Mouse (Mus musculus) gastrocnemius, adult 8-10 months (tissue): ENCODE data around the gene Mlx. TPM values are rescaled to one million over a fixed set of nuclear protein-coding genes. Genes with fewer than 3 reads are reported as not detected.

Source experiments
- DNase-seq, 2 experiments: peaks; one replicate each; pipeline ENCODE4 v3.0.0; 2022; ENCODE audit warnings: low spot score in 2 of 2
- total RNA-seq, 4 experiments: library from RNA; stranded (reverse); gene quantifications; 2 replicates each; pipeline ENCODE4 v1.2.4; 2022

The Mlx gene
- 10 to 100 TPM in 2 of 4 experiments, 1 to 10 TPM in 2; 8.0 to 12.3 (median 9.4) TPM for total RNA-seq

DNA sequence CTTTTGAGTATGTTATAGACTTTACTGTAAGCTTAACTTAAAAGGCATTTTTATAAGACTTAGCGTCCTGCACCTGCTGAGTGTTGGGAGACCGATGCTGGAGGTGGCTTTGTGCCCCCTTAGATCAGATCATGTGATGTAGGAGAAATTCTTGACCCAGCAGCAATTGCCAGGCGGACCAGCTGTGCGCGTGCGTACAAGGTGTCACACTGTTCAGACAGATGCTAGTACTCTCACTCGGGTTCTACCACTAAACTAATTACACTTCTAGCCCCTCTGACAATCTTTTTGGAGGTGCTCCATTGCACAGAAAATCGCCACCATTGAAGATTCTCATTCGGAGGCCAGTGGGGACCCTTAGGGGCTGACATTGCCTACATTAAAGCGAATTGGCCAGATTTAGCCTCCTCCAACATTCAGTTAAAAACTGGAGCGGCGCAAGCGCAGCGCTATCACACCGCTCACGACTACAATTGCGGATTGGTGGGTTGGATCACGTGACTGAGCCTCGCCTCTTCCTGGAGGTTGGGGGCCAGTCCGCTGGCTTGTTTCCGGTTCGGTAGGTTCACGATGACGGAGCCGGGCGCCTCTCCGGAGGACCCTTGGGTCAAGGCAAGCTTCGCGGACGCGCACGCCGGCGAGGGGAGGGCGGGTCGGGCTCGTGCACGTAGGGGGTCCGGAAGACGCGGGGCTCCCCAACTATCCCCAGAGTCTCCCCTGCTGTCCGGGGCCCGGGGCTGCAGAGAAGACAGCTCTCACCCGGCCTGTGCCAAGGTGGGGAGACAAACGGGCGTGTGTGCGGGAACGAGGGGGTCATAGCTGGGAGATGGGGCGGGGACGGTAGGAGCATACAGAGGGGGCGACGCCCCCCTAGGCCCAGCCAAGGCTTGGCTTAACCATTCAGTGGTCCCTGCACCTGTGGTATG is at the start of gene Mlx:
Gene Mlx (plus strand): TSS at position 522 of the 926 bp plus-strand sequence.
- peak; percentile 75 to 83 for DNase-seq

DNA sequence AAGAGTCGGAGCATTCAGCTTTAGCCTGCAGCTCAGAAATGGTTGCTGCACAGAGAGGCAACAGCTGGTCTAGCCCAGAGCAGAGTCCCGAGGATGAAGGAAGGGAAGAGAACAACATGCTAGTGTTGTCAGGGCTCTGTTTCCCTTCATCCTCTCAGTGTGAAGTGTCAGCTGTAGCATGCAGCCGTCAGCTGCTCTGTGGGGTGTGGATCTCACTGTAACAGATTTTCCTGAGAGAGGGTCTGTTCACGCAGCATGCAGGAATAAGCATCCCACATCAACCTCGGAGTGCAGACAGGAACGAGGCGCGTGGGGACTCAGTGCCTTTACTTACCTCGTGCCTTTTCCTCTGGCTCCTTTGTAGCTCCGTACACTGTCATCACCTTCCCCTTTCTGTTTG is 49.3 kb upstream of the Mlx start:
- no peak for DNase-seq

DNA sequence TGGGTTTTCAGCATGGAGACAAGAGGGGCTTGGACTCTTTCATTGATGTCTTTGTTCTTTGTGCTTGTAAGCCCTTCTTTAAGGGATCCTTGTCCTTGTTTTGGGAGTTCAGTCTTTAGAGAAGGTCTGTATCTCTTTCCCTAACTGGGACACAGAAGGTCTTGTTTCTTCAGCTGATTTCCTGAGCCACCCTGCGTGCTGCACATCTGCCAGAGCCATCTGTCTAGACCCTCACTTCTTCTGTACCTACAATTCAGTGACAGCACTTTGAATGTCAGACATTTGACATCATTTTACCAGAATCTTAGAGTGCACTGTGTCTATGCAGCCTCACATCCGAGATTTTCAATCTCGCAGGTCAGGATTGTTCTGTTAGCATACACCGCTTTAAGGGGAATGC is 41.3 kb upstream of the Mlx start:
- no peak for DNase-seq

DNA sequence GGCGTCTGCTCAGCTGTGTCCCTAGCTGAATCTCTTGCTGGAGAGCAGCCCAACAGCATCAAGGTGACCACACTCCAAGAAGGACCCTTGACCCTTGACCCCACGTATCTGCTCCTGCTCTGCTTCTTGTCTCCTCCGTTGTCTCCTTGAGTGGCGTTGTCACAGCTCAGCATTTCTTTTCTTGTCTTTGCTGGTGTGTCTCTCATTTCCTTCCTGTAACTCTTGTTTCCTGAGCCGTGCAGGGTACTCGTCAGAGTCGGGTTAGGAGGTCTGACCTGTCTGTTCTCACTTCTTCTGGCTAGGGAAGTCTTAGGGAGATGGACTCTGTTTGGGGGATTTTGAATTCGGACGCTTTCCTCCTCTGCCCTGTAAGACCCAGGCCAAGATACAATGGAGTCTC is 40.6 kb upstream of the Mlx start:
- no peak for DNase-seq

DNA sequence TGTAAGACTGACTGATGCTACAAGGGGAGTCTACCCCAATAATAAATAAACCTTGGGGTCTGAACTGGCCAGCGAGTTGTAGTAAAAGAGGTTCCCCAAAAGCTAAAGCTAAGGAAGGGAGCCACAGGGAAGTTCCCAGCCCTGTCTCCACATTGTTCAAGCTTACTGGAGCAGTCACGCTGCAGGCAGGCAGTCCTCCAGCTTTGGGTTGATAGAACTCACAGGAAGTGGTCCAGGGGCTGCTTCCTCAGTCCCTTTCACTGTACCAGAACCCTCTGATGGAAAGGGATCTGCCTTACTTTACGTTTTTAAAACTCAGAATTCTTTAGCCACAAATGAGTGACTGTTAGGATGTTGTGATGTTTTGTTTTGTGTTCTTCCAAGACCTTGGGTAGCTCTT is 39.6 kb upstream of the Mlx start:
- no peak for DNase-seq

DNA sequence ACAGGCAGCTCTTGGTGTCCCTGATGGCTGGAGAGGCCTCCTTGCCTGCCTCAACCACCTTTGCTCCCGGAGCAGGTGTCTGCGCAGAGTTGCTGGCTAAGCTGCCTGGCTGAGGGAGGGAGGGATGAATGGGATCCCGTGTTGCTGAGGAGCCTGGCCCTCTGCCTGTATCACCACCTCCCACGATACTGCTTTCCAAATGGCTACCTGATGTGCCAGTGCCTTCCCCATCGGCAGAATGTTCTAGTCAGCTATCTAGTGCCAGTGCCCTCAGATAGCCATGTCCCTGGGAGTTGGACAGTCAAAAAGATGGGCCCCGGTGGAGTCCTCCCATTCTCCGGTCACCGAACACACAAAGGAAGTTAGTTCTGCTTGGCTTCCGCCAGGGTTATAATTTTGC is 36.7 kb upstream of the Mlx start:
- no peak for DNase-seq

DNA sequence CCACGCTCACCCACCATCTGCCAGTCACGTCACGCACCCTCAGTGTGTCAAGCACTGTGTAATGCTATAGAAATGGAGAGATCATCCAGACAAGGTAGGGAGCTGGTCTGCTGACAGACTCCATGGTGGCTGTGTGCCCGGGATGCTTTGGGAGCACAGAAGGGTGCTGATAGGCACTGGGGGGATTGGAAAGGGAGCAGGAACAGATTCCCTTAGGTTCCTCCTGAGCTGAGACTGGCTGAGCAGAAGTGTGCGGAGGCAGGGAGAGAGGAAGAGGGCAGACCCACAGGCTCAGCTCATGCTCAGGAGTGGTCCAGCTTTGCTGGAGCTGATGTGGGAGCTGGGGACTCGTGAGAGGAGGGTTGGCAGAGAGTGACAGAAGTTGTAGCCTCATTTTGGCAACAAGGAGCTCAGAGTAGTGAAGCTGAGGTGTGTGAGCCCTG is 36.0 kb upstream of the Mlx start:
- no peak for DNase-seq

DNA sequence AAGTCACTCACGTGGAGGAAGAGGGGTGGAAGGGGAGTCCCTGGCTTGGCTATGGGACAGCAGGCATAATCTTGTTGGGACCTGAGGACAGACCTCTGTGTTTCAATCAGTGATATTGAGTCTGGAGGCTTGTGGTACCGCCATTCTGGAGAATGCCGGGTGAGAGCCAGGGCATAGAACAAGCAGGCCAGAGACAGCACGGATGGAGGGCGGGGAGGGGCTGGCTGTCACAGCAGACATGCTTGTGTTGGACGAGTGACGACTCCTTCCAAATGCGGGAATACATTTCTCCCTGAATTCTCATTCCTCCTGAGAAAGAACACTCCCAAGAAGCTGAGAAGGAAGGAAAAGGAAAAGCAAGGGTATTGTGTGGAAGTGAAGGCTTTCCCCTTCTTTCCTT is 35.5 kb upstream of the Mlx start:
- DNase-seq = no peak

DNA sequence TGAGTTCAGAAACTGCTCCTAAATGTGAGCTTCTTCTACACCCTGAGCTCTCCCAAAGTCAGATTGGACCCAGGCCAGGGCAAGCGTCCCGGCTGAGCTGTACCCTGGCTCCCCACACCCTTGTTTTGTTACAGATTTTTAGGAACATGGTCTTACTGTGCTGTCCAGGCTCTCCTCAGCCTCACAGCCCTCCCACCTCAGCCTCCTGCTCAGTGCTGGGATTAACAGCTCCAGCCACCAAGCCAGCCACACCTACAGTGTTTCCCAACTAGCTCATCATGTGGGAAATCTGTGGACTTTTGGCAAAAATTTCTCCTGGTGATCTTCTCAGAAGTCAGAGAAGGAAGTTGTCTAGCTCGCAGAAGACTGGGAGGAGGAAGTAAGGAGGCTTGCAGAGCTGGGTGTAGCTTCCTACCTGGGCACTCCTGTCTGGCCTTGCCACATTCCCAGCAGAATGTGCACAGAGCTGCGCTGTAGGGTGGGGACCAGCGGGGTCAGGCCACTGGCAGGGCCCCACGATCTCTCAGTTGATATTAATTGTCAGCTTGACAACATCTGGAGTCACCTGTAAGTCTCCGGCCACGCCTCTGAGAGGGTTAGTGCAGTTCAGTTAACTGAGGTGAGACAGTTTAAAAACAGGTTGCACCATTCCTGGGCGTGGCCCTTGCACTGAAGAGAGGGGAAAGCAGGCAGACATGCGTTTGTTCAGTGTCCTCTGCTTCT is 34.2 kb upstream of the Mlx start:
- DNase-seq = peak; percentile 71 to 74

DNA sequence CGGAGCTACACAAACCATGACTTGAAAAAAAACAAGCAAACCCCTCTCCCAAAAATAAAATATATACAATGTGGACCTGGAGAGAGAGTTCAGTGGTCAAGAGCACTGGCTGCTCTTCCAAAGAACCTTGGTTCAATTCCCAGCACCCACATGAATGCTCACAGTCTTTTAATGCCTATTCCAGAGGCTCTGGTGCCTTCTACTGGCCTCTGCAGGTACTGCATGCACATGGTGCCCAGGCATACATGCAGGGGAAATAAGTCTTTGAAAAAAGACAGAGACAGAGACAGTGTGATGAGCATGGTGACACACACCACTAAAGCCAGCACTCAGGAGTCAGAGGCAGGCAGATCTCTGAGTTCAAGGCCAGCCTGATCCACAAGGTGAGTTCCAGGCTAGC is 33.1 kb upstream of the Mlx start:
- no peak for DNase-seq

DNA sequence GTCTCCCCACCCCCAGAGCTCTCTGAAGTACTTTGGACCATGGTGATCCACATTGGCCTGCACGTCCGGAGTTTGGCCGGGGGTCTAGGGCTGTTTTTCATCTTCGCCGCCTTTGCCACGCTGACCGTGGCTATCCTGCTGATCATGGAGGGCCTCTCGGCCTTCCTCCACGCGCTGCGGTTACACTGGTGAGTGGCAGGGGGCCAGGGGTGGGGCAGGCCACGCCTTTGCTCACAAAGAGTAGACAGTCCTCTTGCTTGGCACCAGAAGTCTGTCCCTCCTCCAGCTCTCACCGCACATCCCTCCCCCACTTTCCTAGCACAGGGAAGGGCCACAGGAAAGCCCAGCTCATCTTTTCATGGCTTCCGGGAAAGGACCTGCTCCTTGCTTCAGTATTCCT is 31.7 kb upstream of the Mlx start:
- DNase-seq = no peak

DNA sequence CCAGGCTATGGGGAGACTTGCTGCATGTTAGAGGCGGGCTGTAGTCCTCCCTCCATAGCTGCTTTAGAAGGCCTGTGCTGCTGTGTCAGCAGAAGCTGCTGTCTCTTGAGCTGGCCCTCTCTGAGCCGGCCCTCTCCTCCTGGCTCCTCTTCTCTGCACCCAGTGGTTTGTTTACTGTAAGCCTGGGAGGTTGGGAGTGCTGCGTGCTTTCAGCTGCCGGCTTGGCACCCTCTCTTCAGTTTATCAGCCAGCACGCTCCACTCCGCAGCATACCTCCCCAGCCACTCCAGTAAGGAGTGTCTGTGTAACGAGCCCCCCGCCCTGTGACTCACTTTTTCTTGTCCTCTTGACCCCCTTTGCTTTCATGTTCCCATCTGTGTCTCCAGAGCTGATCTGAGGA is 30.2 kb upstream of the Mlx start:
- DNase-seq = peak in 1 of 2 experiments; percentile 60

DNA sequence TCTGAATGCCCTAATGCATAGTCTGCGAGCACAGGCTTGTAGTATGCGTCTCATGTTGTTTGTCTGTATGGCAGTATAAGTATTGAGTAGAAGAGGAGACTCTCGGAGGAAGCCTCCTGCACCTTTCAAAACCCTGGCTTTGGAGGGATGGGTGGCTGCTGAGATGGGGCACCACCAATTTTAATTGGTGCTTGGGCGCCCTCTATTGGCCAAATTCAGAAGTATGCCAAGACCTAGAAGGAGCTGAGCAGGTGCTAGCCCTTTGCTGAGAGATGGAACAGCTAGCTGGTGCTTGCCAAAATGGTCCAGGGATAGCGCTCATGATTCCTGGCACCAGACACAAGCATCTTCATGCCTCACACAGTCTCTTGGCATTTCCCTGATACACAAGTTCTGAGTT is 29.2 kb upstream of the Mlx start:
- peak; percentile 78 to 83 for DNase-seq

DNA sequence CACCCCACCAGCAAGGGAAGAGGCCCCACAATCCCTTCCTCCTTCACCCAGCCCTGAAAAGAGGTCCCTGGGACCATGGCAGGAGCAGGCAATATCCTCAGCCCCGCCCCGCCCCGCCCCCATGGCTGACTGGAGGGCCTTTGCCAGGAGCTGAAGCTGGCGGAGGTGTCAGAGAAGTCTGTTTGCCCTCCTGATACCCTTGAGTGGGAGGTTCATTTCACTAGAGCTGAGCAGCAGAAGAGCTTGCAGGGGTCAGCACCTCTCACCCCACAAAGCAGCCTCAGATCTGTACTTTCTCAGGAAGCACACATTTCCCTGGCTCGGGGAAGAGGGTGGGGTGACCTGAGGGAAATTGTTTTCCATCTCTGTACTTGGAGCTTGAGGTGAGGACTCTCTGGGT is 28.4 kb upstream of the Mlx start:
- no peak for DNase-seq

DNA sequence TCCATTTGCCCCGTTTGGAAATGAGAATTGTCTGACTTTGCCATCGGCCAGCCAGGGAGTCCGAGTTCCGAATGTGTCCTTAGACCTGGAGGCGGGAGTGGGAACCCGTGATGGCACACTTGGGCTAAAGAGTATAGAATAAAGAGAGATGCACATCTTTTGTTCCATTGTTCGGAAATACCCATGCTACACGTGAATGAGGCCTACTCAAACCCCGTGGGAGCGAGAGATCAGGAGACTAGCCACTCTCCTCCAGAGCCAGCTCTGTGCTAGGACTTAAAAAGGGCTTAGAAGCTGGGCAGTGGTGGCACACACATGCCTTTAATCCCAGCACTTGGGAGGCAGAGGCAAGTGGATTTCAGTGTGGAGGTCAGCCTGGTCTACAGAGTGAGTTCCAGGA is 27.6 kb upstream of the Mlx start:
- DNase-seq = no peak

DNA sequence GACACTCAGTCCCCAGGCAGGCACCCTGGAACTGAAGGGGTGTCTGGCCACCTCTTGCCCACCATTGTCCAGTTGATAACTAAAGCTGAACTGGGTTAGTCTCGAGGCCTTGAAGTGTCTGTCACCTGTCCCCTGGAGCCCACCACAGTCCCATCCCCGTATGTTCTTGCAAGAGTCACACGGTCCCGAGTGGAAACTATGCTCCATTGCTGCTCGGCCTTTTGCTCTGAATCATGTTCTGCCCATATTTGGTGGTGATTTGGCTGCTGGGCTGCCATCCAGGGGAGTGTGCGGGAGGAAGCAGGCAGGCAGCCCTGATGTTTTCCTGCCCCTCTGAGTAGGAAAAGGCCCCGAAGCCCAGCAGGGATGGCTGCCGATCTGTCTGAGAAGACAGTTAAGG is 27.0 kb upstream of the Mlx start:
- peak in 1 of 2 experiments; percentile 56 for DNase-seq

DNA sequence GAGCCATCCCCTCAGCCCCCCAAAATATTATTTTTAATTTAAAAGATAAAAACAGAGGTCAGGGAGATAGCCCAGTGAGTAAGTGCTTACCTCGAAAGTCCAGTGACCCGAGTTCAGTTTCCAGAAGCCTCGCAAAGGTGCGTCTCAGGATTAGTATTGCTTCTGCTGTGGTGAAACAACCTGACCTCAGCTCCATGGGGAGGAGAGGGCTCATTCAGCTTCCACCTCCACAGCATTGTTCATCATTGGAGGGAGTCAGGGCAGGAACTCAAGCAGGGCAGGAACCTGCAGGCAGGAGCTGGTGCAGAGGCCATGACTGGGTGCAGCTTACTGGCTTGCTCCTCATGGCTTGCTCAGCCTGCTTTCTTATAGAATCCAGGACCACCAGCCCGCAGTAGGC is 26.0 kb upstream of the Mlx start:
- DNase-seq = no peak

DNA sequence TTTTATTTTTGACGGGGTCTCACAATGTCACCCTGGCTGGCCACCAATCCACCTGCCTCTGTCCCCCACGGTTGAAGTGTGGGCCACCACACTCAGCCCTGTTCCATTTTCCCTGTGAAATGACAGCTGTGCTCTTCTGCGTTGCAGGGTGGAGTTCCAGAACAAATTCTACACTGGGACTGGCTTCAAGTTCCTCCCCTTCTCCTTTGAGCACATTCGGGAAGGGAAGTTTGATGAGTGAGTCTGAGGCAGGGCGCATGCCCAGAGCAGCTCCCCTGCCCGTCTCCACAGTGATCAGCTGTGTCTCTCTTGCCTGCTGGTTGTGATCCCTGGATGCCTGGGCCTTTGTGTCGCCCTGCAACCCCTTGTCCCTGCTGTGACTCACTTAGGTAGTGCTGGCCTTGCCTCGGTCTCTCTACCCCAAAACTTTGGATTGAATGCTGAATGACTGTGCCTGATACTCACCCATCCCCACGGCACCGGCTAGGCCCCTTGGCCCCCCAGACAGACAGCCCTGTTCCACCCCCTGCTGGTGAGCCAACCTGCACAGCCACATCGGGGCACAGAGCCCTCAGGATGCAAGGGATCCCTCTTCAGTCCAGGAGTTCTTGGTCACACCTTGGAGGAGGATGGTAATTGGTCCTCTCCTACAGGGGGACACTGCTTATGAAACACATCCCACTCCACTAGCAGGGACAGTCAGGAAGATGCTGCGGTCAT is 24.8 kb upstream of the Mlx start:
- DNase-seq = peak in 1 of 2 experiments; percentile 57

DNA sequence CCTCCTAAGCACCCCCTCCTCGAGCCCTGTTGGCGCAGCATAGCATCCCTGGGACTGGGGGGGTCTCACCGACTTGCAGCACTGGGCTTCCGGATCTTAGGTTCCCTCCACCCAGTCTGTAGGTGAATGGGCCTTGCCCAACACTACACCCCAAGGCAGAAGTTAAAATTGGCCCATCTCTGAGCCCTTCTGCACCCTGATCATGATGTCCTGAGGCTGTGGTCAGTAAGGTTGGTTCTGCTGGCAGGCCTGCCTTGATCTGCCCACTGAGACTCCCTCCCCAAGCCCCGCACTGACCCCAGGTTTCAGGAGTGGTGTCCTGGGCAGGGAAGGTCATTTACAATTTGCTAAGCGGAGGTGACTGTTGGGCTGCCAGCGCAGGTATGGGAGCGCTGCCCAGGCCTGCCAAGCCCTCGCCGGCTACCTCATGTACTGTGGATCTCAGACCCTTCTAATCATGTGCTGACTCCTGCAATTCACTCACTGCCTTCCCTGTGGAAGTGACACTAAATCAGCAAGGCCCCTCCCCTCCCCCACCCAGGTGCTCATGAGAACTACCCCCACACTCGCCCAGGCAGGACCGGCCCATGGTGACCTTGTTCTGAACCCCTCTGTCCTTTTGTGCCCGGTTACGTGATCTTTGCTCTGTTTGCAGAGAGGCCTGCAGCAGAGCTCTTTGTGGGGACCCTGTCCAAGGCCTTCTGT is 24.0 kb upstream of the Mlx start:
- DNase-seq = no peak

DNA sequence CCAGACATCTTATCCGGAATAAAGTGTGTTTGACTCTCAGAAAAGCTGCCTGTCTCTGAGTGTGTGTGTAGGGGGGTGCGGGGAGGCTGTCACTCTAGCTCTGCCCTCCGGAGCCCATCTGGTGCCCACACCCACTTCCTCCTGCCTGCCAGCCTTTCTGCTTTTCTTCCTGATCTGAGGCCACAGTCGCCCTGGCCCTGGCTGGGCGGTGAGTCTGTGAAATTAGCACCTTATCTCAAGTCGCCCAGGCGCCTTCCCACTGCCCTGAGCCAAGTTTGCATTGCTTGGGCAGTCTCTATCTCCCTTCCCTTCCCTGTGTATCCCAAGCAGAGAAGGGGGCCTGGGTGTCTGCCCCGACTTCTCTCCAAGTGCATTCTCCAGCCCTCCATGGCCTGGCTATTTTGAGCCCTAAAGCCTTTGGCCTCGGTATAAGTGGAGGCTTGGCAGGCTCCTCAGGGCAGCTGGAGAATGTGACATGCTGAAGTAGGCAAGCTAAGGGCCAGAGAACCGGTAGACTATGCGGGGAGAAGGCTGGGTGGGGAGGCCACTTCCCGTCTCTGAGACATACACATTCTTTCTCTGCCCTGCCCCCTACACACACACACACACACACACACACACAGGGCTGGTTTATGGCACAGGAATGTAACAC is 23.3 kb upstream of the Mlx start:
- peak; percentile 76 to 77 for DNase-seq

DNA sequence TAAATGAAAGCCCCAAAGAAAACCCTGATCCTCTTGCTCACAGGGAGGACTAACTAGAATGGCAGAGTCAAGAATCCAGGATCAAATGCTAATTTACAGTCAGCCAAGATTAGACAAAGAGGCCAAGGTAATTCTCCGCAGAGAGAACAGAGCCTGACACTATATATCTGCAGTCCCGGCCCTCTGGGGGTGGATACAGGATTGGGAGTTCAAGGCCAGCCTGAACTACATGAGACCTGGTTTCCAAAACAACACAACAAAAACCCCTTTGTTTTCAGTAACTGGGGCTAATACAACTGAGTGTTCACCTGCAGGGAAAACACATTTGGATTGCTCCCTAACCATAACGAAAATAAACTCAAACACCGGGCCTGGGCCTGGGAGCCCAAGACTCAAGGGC is 22.6 kb upstream of the Mlx start:
- no peak for DNase-seq
